Mouse (Mus musculus): ENCODE measurements around the gene Clstn1. TPM values are rescaled to one million over a fixed set of nuclear protein-coding genes. Genes with fewer than 3 reads are reported as not detected.

The Clstn1 gene
- total RNA-seq, 2 experiments from 2014 or later: 24.0 to 38.2 TPM

- DNase-seq: no peak
- no peak for TF ChIP-seq CTCF (IDR thresholded peaks at IDR 0.05)
- 0 out of 2 replicates have a peak overlapping the region, but pooled peaks have one; percentile 16 for H3K27ac ChIP-seq
- intact Hi-C loops (cut with DNase I): no loop called here
- H3K4me3 ChIP-seq: no peak overlapping the region
These were observed 91.7 kb downstream of the Clstn1 start for GRCm38 (mm10) chr4:149678006-149678405.

- intact Hi-C loops (cut with DNase I): no loop called here
- Histone ChIP-seq H3K4me3 (no peak overlapping the region), H3K27ac (peak overlapping the region; percentile 48; the same call in 1 of the 2 replicates)
- TF ChIP-seq CTCF (IDR thresholded peaks at IDR 0.05): no peak
- no peak for DNase-seq
These were observed 92.9 kb downstream of the Clstn1 start for GRCm38 (mm10) chr4:149679056-149679770.

- no peak overlapping the region for H3K27ac ChIP-seq
- TF ChIP-seq CTCF (IDR thresholded peaks at IDR 0.05): no peak
- H3K4me3 ChIP-seq: no peak overlapping the region
- intact Hi-C loops (cut with DNase I): no loop called here
- DNase-seq: no peak
These were observed 97.6 kb downstream of the Clstn1 start for GRCm38 (mm10) chr4:149683875-149684274.

GRCm38 (mm10) chr4:149684841-149685623 lies 98.8 kb downstream of the Clstn1 start:
- no peak for DNase-seq
- Histone ChIP-seq H3K4me3 (no peak overlapping the region), H3K27ac (no peak overlapping the region)
- intact Hi-C loops (cut with DNase I): no loop called here
- TF ChIP-seq CTCF (IDR thresholded peaks at IDR 0.05): no peak

GRCm38 (mm10) chr4:149688861-149689260 lies 102.6 kb downstream of the Clstn1 start:
- TF ChIP-seq CTCF (IDR thresholded peaks at IDR 0.05): no peak
- no peak overlapping the region; the same call in 1 of the 2 replicates for H3K27ac ChIP-seq
- H3K4me3 ChIP-seq: no peak overlapping the region
- intact Hi-C loops (cut with DNase I): no loop called here
- DNase-seq: no peak

- DNase-seq: no peak
- peak overlapping the region; percentile 82 for H3K27ac ChIP-seq
- intact Hi-C loops (cut with DNase I): no loop called here
These were observed 103.8 kb downstream of the Clstn1 start for GRCm38 (mm10) chr4:149689822-149690700.

GRCm38 (mm10) chr4:149690828-149691280 lies 104.6 kb downstream of the Clstn1 start:
- TF ChIP-seq CTCF (IDR thresholded peaks at IDR 0.05): peak; percentile 19; the same call in 1 of the 2 replicates
- H3K4me3 ChIP-seq: no peak overlapping the region
- peak; percentile 75 for DNase-seq
- peak overlapping the region; percentile 82 for H3K27ac ChIP-seq
- intact Hi-C loops (cut with DNase I): no loop called here

More at GRCm38 (mm10) chr4:149689822-149690700, 103.8 kb downstream of the Clstn1 start:
- no peak overlapping the region for H3K4me3 ChIP-seq
- no peak for TF ChIP-seq CTCF (IDR thresholded peaks at IDR 0.05)

- Histone ChIP-seq H3K4me3 (no peak overlapping the region), H3K27ac (peak overlapping the region; percentile 82)
- no peak for DNase-seq
- intact Hi-C loops (cut with DNase I): no loop called here
- TF ChIP-seq CTCF (IDR thresholded peaks at IDR 0.05): no peak
These were observed 105.1 kb downstream of the Clstn1 start for GRCm38 (mm10) chr4:149691368-149691767.

GRCm38 (mm10) chr4:149696189-149696971 lies 110.1 kb downstream of the Clstn1 start:
- peak; percentile 24 for DNase-seq
- intact Hi-C loops (cut with DNase I): no loop called here
- Histone ChIP-seq H3K4me3 (peak overlapping the region; percentile 73), H3K27ac (peak overlapping the region; percentile 49)
- TF ChIP-seq CTCF (IDR thresholded peaks at IDR 0.05): no peak

- intact Hi-C loops (cut with DNase I): no loop called here
- H3K4me3 ChIP-seq: peak overlapping the region; percentile 73
- no peak for TF ChIP-seq CTCF (IDR thresholded peaks at IDR 0.05)
- H3K27ac ChIP-seq: peak overlapping the region; percentile 92
- DNase-seq: no peak
These were observed 111.4 kb downstream of the Clstn1 start for GRCm38 (mm10) chr4:149697506-149698196.

- TF ChIP-seq CTCF (IDR thresholded peaks at IDR 0.05): peak; percentile 72
- intact Hi-C loops (cut with DNase I): no loop called here
- DNase-seq: peak; percentile 81
- H3K27ac ChIP-seq: peak overlapping the region; percentile 92
- H3K4me3 ChIP-seq: peak overlapping the region; percentile 73
These were observed 112.0 kb downstream of the Clstn1 start for GRCm38 (mm10) chr4:149698197-149698821.

Small RNA genes lying within 50 kb of the gene (microRNA-seq; reads per million reads assigned to microRNA genes)
- gene Mir5616: not detected
- not detected for gene Mir7023

Other genes with a start within 250 kb of the Clstn1 start
- gene Ube4b, start 159.7 kb upstream of the Clstn1 start, total RNA-seq (2021): 10 to 100 TPM; 31.1 to 35.9 TPM
- 10 to 100 TPM in 1 of 2 experiments, 1 to 10 TPM in 1; 7.9 to 21.0 TPM for gene Rbp7, start 131.5 kb upstream of the Clstn1 start, total RNA-seq (2021)
- not detected for gene Tmem274, start 109.1 kb upstream of the Clstn1 start, total RNA-seq (2021)
- gene Nmnat1, start 101.3 kb upstream of the Clstn1 start, total RNA-seq (2021): 10 to 100 TPM; 30.0 to 32.7 TPM
- 10 to 100 TPM; 13.1 to 16.1 TPM for gene Lzic, start 101.2 kb upstream of the Clstn1 start, total RNA-seq (2021)
- gene Ctnnbip1, start 68.2 kb upstream of the Clstn1 start, total RNA-seq (2021): 10 to 100 TPM; 19.0 to 21.4 TPM
- 1 to 10 TPM; 8.9 to 9.1 TPM for gene Pik3cd, start 116.1 kb downstream of the Clstn1 start, total RNA-seq (2021)
- gene Tmem201, start 151.6 kb downstream of the Clstn1 start, total RNA-seq (2021): 10 to 100 TPM; 37.2 to 51.0 TPM
- gene Slc25a33, start 187.8 kb downstream of the Clstn1 start, total RNA-seq (2021): 10 to 100 TPM; 11.3 to 11.7 TPM

Data from gastrocnemius, adult 2 months (tissue).